Mouse (Mus musculus) G1E (cell line): ENCODE results near the gene Ubash3b.

Source experiments
- CTCF ChIP-seq: IDR thresholded peaks from 2 replicates; pipeline ENCODE4 v1.5.1; 2012; ENCODE audit warnings: low read depth, low read length, inconsistent platforms, mixed read lengths
- GATA1 ChIP-seq: IDR thresholded peaks from 2 replicates; pipeline ENCODE4 v1.6.1; 2012; ENCODE audit warnings: borderline replicate concordance, low read length, inconsistent platforms, mixed read lengths
- GATA2 ChIP-seq: IDR thresholded peaks from 2 replicates; pipeline ENCODE4 v1.6.1; 2012; ENCODE audit warnings: low read depth, low read length, inconsistent platforms, borderline replicate concordance
- POLR2AphosphoS5 ChIP-seq: IDR thresholded peaks from 2 replicates; pipeline ENCODE4 v1.6.1; 2012; ENCODE audit warnings: low read depth, low read length, inconsistent platforms; ENCODE audit not compliant: insufficient replicate concordance
- TAL1 ChIP-seq: conservative IDR thresholded peaks from 2 replicates; pipeline ENCODE4 v1.6.1; 2012; ENCODE audit warnings: low read depth, low read length, inconsistent platforms, mixed read lengths

DNA sequence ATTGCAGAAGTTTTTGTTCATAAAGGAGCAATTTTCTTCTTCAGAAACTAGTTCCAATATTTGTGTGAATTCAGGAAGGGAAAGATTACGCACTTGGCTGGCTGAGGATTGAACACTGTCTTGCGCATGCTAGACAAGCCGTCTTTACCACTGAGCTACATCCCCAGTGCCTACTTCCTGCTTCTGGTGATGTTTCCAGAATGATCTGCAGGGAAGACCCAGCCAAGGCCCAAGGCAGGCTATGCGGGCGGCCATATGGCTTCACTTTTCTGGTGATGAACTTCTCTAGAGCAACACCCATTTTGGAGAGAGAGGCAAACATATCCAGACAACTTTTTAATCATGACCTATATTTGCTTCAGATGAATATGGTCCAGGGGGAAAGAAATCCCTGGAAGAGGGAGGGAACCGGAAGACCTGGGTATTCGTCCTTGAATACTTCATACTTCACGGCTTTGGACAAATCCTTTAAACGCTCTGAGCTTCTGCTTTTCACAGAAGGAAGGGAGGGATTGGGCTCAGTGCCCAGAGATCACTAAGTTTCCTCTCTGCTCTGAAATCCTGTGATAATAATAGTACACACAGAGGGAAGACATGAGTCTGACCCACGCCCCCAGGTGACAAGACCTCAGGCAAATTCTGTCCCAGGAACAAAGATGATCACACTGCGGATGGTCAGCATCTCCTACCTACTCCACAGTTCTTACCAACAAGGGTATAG lies 38.9 kb downstream of the Ubash3b start:
- TF ChIP-seq CTCF (no peak), GATA2 (no peak), TAL1 (no peak), GATA1 (no peak), POLR2AphosphoS5 (no peak)
